Mouse (Mus musculus) forebrain, embryonic 16.5 days (tissue): ENCODE measurements around the gene Olfr982. TPM values are rescaled to one million over a fixed set of nuclear protein-coding genes. Genes with fewer than 3 reads are reported as not detected.

Source experiments
- ATAC-seq: fragments of 200-750 bp; cut with Nextera tagmentation; 2 replicates; pipeline ENCODE4 v1.8.0; 2017; ENCODE audit warnings: mild to moderate bottlenecking, moderate library complexity
- H3K27ac ChIP-seq: fragments of 300-500 bp; sonication (generic); 2 replicates; pipeline ENCODE4 v1.5.1; 2014; ENCODE audit warnings: low read length, control low read depth
- H3K27me3 ChIP-seq: fragments of 300-500 bp; sonication (generic); replicated peaks from 2 replicates; pipeline ENCODE4 v1.6.1; 2014; ENCODE audit warnings: low read length; ENCODE audit not compliant: control insufficient read depth, insufficient read depth
- H3K36me3 ChIP-seq: fragments of 300-500 bp; sonication (generic); 2 replicates; pipeline ENCODE4 v1.6.1; 2014; ENCODE audit not compliant: control insufficient read depth, insufficient read depth
- H3K4me1 ChIP-seq: fragments of 300-500 bp; sonication (generic); replicated peaks from 2 replicates; pipeline ENCODE4 v1.6.1; 2014; ENCODE audit warnings: low read length; ENCODE audit not compliant: control insufficient read depth, insufficient read depth
- H3K4me2 ChIP-seq: fragments of 300-500 bp; sonication (generic); 2 replicates; pipeline ENCODE4 v1.6.1; 2014; ENCODE audit warnings: mild to moderate bottlenecking, low read length, control low read depth
- H3K4me3 ChIP-seq: fragments of 300-500 bp; sonication (generic); replicated peaks from 2 replicates; pipeline ENCODE4 v1.5.1; 2014; ENCODE audit warnings: mild to moderate bottlenecking, low read length, control low read depth
- H3K9ac ChIP-seq: fragments of 300-500 bp; sonication (generic); replicated peaks from 2 replicates; pipeline ENCODE4 v1.6.1; 2014; ENCODE audit warnings: low read depth, low read length, control low read depth
- H3K9me3 ChIP-seq: fragments of 300-500 bp; sonication (generic); 2 replicates; pipeline ENCODE4 v1.6.1; 2016; ENCODE audit warnings: low read length; ENCODE audit not compliant: control insufficient read depth
- WGBS: fragments of 180-500 bp; shearing (Covaris S2); extraction: QIAGEN DNeasy Blood & Tissue Kit; methylation state at CpG from one replicate; pipeline ENCODE4 v1.1.7; 2014; 5-methylcytosine and 5-hydroxymethylcytosine counted together
- polyA plus RNA-seq: library from polyadenylated mRNA; unstranded; fragments of >200 nt; fragmentation: Nextera tagmentation; extraction: Ambion mirVana; gene quantifications from 2 replicates; pipeline ENCODE4 v1.2.1, GENCODE M21; 2015

Olfr982 gene
- polyA plus RNA-seq = not detected in 2 replicates

DNA sequence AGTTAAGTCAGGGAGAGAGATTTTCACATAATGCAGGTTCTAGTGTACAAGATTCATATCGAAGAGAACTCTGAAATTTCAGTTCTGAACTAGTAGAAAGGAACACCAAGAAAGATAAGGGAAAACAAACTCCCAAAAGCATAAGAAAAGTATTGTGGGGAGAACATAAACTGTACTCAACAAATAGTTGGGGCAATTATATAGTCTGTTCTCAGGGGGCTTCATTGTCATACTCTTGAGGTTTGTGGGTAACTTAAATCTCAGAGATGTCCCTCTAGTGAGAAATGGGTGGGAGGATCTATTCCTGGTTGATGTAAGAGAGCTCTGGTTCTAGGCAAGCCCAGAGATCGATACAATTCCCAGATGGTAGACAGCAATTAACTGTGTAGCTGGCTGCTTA is at the start of gene Olfr982:
TSS of gene Olfr982 (plus strand) at position 301 of the 400 bp plus-strand sequence.
- Histone ChIP-seq H3K27ac (no peak within 1 kb of the TSS), H3K4me1 (no peaks in the 10 kb centered on the region), H3K4me3 (no peak within 1 kb of the TSS), H3K36me3 (no peaks in the 10 kb centered on the region), H3K27me3 (no peaks in the 10 kb centered on the region), H3K9me3 (no peaks in the 10 kb centered on the region), H3K9ac (no peak within 1 kb of the TSS), H3K4me2 (no peak within 1 kb of the TSS)
- 77% methylated on average over 2 of the region's 2 CpGs for WGBS
- no peak for ATAC-seq

- no peak overlapping the region for H3K9ac ChIP-seq
- no peak overlapping the region for H3K27ac ChIP-seq
- no peak overlapping the region for H3K4me2 ChIP-seq
- no peaks in the 10 kb centered on the region for H3K9me3 ChIP-seq
- H3K4me3 ChIP-seq = no peak overlapping the region
- 95% methylated on average over 19 of the region's 19 CpGs for WGBS
- no peaks in the 10 kb centered on the region for H3K4me1 ChIP-seq
- no peak for ATAC-seq
- no peaks in the 10 kb centered on the region for H3K36me3 ChIP-seq
- no peaks in the 10 kb centered on the region for H3K27me3 ChIP-seq
Observed at GRCm38 (mm10) chr9:40050138-40050537, 23.5 kb upstream of the Olfr982 start.

DNA sequence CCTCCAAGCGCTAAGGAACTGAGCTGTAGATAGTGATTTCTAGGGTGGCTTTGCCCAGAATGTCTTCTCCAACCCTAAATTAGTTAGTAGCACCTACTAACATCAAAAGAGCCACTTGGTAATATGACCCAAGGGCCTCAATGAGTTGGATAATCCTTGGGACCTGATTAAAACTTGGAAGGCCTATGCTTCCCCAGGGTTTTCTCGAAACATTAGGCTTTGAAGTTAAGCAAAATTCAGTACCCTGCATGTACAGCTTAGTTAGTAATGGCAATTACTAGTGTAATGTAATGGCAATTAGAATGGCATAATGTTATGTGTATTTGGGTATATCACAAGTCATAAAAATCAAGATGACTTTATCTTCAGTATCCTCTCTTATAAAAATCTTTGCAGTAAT is 19.9 kb downstream of the Olfr982 start, which contains the start of gene Olfr983:
TSS of gene Olfr983 (minus strand) at position 101 of the 400 bp plus-strand sequence.
- Histone ChIP-seq H3K9ac (no peak within 1 kb of the TSS), H3K9me3 (no peaks in the 10 kb centered on the region), H3K4me2 (no peak within 1 kb of the TSS), H3K27me3 (no peaks in the 10 kb centered on the region), H3K4me1 (no peaks in the 10 kb centered on the region), H3K27ac (no peak within 1 kb of the TSS), H3K4me3 (no peak within 1 kb of the TSS), H3K36me3 (no peaks in the 10 kb centered on the region)
- no peak for ATAC-seq
- WGBS = 71% methylated on average over 2 of the region's 2 CpGs

GRCm38 (mm10) chr9:40094769-40095168 is 21.1 kb downstream of the Olfr982 start:
- no peaks in the 10 kb centered on the region for H3K36me3 ChIP-seq
- no peak overlapping the region for H3K9ac ChIP-seq
- no peaks in the 10 kb centered on the region for H3K27me3 ChIP-seq
- ATAC-seq = no peak
- 59% methylated on average over 3 of the region's 3 CpGs for WGBS
- H3K9me3 ChIP-seq = no peaks in the 10 kb centered on the region
- no peak overlapping the region for H3K4me3 ChIP-seq
- H3K27ac ChIP-seq = no peak overlapping the region
- H3K4me1 ChIP-seq = no peaks in the 10 kb centered on the region
- no peak overlapping the region for H3K4me2 ChIP-seq

DNA sequence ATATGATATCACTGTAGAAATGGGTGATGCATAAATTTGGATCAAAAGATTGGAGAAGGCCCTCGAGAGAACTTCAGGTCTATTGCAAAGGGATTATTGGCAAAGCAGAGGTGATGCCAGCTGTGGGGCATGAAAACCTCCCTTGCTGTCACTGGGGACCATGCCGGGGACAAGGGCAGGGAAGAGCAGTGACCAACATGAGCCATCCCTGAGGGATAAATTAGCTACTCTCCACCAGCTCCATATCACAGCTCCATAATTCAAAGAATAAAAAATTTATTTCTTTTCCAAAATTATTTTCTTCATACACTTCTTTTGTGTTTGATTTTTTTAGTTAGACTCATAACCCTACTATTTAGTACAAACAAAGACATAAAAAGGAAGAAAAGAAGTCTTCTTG is 40.5 kb downstream of the Olfr982 start, which contains the start of gene Olfr984:
TSS of gene Olfr984 (minus strand) at position 101 of the 400 bp plus-strand sequence.
- H3K4me3 ChIP-seq = no peak within 1 kb of the TSS
- WGBS = 81% methylated on average over 2 of the region's 2 CpGs

GRCm38 (mm10) chr9:40116645-40117286 is 43.1 kb downstream of the Olfr982 start:
- Histone ChIP-seq H3K4me1 (no peaks in the 10 kb centered on the region), H3K27me3 (no peaks in the 10 kb centered on the region), H3K4me3 (no peak overlapping the region), H3K36me3 (no peaks in the 10 kb centered on the region), H3K9me3 (no peaks in the 10 kb centered on the region), H3K4me2 (no peak overlapping the region), H3K9ac (no peak overlapping the region), H3K27ac (no peak overlapping the region)
- 74% methylated on average over 10 of the region's 10 CpGs for WGBS
- ATAC-seq = no peak

More for the DNA sequence above, 40.5 kb downstream of the Olfr982 start, which contains the start of gene Olfr984:
- no peaks in the 10 kb centered on the region for H3K27me3 ChIP-seq
- H3K4me2 ChIP-seq = no peak within 1 kb of the TSS
- H3K27ac ChIP-seq = no peak within 1 kb of the TSS
- no peak within 1 kb of the TSS for H3K9ac ChIP-seq
- ATAC-seq = no peak
- no peaks in the 10 kb centered on the region for H3K4me1 ChIP-seq
- H3K9me3 ChIP-seq = no peaks in the 10 kb centered on the region
- no peaks in the 10 kb centered on the region for H3K36me3 ChIP-seq

- ATAC-seq = no peak
- Histone ChIP-seq H3K9me3 (no peaks in the 10 kb centered on the region), H3K27ac (no peak overlapping the region), H3K9ac (no peak overlapping the region), H3K27me3 (no peaks in the 10 kb centered on the region), H3K4me2 (no peak overlapping the region), H3K36me3 (no peaks in the 10 kb centered on the region), H3K4me1 (no peaks in the 10 kb centered on the region), H3K4me3 (no peak overlapping the region)
- 84% methylated on average over 5 of the region's 5 CpGs for WGBS
Observed at GRCm38 (mm10) chr9:40117287-40117659, 43.6 kb downstream of the Olfr982 start.

Other genes with a start within 250 kb of the Olfr982 start
- not detected in 2 replicates for gene Olfr971, start 237.0 kb upstream of the Olfr982 start, polyA plus RNA-seq
- not detected in 2 replicates for gene Olfr972, start 207.4 kb upstream of the Olfr982 start, polyA plus RNA-seq
- gene Olfr229, start 166.5 kb upstream of the Olfr982 start, polyA plus RNA-seq = not detected in 2 replicates
- gene Olfr974, start 136.3 kb upstream of the Olfr982 start, polyA plus RNA-seq = not detected in 2 replicates
- gene Olfr975, start 121.8 kb upstream of the Olfr982 start, polyA plus RNA-seq = not detected in 2 replicates
- gene Olfr976, start 112.7 kb upstream of the Olfr982 start, polyA plus RNA-seq = not detected in 2 replicates
- not detected in 2 replicates for gene Olfr978, start 81.7 kb upstream of the Olfr982 start, polyA plus RNA-seq
- gene Olfr979, start 70.4 kb upstream of the Olfr982 start, polyA plus RNA-seq = not detected in 2 replicates
- gene Olfr980, start 64.2 kb upstream of the Olfr982 start, polyA plus RNA-seq = not detected in 2 replicates
- gene Olfr981, start 52.4 kb upstream of the Olfr982 start, polyA plus RNA-seq = not detected in 2 replicates
- not detected in 2 replicates for gene Olfr983, start 19.8 kb downstream of the Olfr982 start, polyA plus RNA-seq
- gene Olfr984, start 40.4 kb downstream of the Olfr982 start, polyA plus RNA-seq = not detected in 2 replicates
- not detected in 2 replicates for gene Olfr985, start 56.4 kb downstream of the Olfr982 start, polyA plus RNA-seq
- not detected in 2 replicates for gene Tmem225, start 74.3 kb downstream of the Olfr982 start, polyA plus RNA-seq
- not detected in 2 replicates for gene Olfr986, start 107.1 kb downstream of the Olfr982 start, polyA plus RNA-seq
- gene Zfp202, start 118.5 kb downstream of the Olfr982 start, polyA plus RNA-seq = 11.0 and 12.0 TPM in 2 replicates
- gene Scn3b, start 195.4 kb downstream of the Olfr982 start, polyA plus RNA-seq = 103 and 127 TPM in 2 replicates